Mouse (Mus musculus) intestine, embryonic 14.5 days (tissue): Measurements from ENCODE around the gene Crb3. TPM values are rescaled to one million over a fixed set of nuclear protein-coding genes. Genes with fewer than 3 reads are reported as not detected.

ENCODE experiments used
- polyA plus RNA-seq: library from polyadenylated mRNA; unstranded; fragments of >200 nt; fragmentation: Nextera tagmentation; extraction: Ambion mirVana; gene quantifications from 2 replicates; pipeline ENCODE4 v1.2.1, GENCODE M21; 2014

The Crb3 gene
- polyA plus RNA-seq, 1 experiment from 2014 or later, result 75.4 TPM

Other genes with a start within 250 kb of the Crb3 start
- 4.5 and 4.9 TPM in 2 replicates for gene Rfx2, start 228.1 kb upstream of the Crb3 start, polyA plus RNA-seq
- gene Acsbg2, start 184.7 kb upstream of the Crb3 start, polyA plus RNA-seq, result not detected in 2 replicates
- gene 1700061G19Rik, start 183.6 kb upstream of the Crb3 start, polyA plus RNA-seq, result 0.12 and 0.34 TPM in 2 replicates
- gene Mllt1, start 123.7 kb upstream of the Crb3 start, polyA plus RNA-seq, result 26.7 and 30.4 TPM in 2 replicates
- 0.09 and 0.28 TPM in 2 replicates for gene Acer1, start 77.0 kb upstream of the Crb3 start, polyA plus RNA-seq
- 186 and 190 TPM in 2 replicates for gene Clpp, start 68.8 kb upstream of the Crb3 start, polyA plus RNA-seq
- gene Alkbh7, start 61.8 kb upstream of the Crb3 start, polyA plus RNA-seq, result 48.0 and 49.1 TPM in 2 replicates
- gene Pspn, start 59.1 kb upstream of the Crb3 start, polyA plus RNA-seq, result not detected in 2 replicates
- 60.5 and 64.2 TPM in 2 replicates for gene Gtf2f1, start 47.8 kb upstream of the Crb3 start, polyA plus RNA-seq
- gene Gm17949, start 47.6 kb upstream of the Crb3 start, polyA plus RNA-seq, result 0.15 and 0.20 TPM in 2 replicates
- gene Khsrp, start 27.6 kb upstream of the Crb3 start, polyA plus RNA-seq, result 45.9 and 59.1 TPM in 2 replicates
- not detected in 2 replicates for gene Slc25a41, start 17.5 kb upstream of the Crb3 start, polyA plus RNA-seq
- 11.2 and 12.2 TPM in 2 replicates for gene Slc25a23, start 758 bp downstream of the Crb3 start, polyA plus RNA-seq
- 6.3 and 6.4 TPM in 2 replicates for gene Dennd1c, start 19.4 kb downstream of the Crb3 start, polyA plus RNA-seq
- gene Tubb4a, start 28.7 kb downstream of the Crb3 start, polyA plus RNA-seq, result 36.4 and 43.1 TPM in 2 replicates
- 10.4 and 10.8 TPM in 2 replicates for gene Tnfsf9, start 46.2 kb downstream of the Crb3 start, polyA plus RNA-seq
- gene Cd70, start 90.7 kb downstream of the Crb3 start, polyA plus RNA-seq, result not detected in 2 replicates
- gene Tnfsf14, start 135.1 kb downstream of the Crb3 start, polyA plus RNA-seq, result 0.19 TPM in 1 of 2 replicates, not detected in the other
- 0.66 and 0.70 TPM in 2 replicates for gene C3, start 169.0 kb downstream of the Crb3 start, polyA plus RNA-seq
- 34.1 and 37.1 TPM in 2 replicates for gene Gpr108, start 189.3 kb downstream of the Crb3 start, polyA plus RNA-seq
- gene Trip10, start 190.3 kb downstream of the Crb3 start, polyA plus RNA-seq, result 40.5 and 41.6 TPM in 2 replicates
- 2.1 and 3.8 TPM in 2 replicates for gene Vav1, start 220.0 kb downstream of the Crb3 start, polyA plus RNA-seq